Mouse (Mus musculus) neural tube, embryonic 12.5 days (tissue): ENCODE results near the gene Nsun6. TPM values are rescaled to one million over a fixed set of nuclear protein-coding genes. Genes with fewer than 3 reads are reported as not detected.

Experiments used
- ATAC-seq: fragments of 200-750 bp; cut with Nextera tagmentation; 2 replicates; pipeline ENCODE4 v1.8.0; 2017; ENCODE audit warnings: low read depth, mild to moderate bottlenecking, moderate TSS enrichment, moderate library complexity; ENCODE audit not compliant: low FRiP score
- H3K27ac ChIP-seq: fragments of 300-500 bp; sonication (generic); 2 replicates; pipeline ENCODE4 v1.5.1; 2016
- H3K27me3 ChIP-seq: fragments of 300-500 bp; sonication (generic); replicated peaks from 2 replicates; pipeline ENCODE4 v1.6.1; 2016; ENCODE audit warnings: mild to moderate bottlenecking
- H3K36me3 ChIP-seq: fragments of 300-500 bp; sonication (generic); 2 replicates; pipeline ENCODE4 v1.6.1; 2016; ENCODE audit warnings: mild to moderate bottlenecking
- H3K4me1 ChIP-seq: fragments of 300-500 bp; sonication (generic); 2 replicates; pipeline ENCODE4 v1.6.1; 2016
- H3K4me2 ChIP-seq: fragments of 300-500 bp; sonication (generic); replicated peaks from 2 replicates; pipeline ENCODE4 v1.6.1; 2016; ENCODE audit warnings: mild to moderate bottlenecking
- H3K4me3 ChIP-seq: fragments of 300-500 bp; sonication (generic); 2 replicates; pipeline ENCODE4 v1.5.1; 2016
- H3K9ac ChIP-seq: fragments of 300-500 bp; sonication (generic); 2 replicates; pipeline ENCODE4 v1.6.1; 2016; ENCODE audit warnings: mild to moderate bottlenecking
- H3K9me3 ChIP-seq: fragments of 300-500 bp; sonication (generic); 2 replicates; pipeline ENCODE4 v1.6.1; 2016; ENCODE audit warnings: mild to moderate bottlenecking
- WGBS: fragments of 180-500 bp; shearing (Covaris S2); methylation state at CpG from one replicate; pipeline ENCODE4 v1.1.7; 2016; 5-methylcytosine and 5-hydroxymethylcytosine counted together
- polyA plus RNA-seq: library from polyadenylated mRNA; unstranded; fragments of >200 nt; fragmentation: Nextera tagmentation; extraction: Ambion mirVana; gene quantifications from 2 replicates; pipeline ENCODE4 v1.2.1, GENCODE M21; 2016

Nsun6 gene
- polyA plus RNA-seq, 1 experiment from 2014 or later, result 13.3 TPM

DNA sequence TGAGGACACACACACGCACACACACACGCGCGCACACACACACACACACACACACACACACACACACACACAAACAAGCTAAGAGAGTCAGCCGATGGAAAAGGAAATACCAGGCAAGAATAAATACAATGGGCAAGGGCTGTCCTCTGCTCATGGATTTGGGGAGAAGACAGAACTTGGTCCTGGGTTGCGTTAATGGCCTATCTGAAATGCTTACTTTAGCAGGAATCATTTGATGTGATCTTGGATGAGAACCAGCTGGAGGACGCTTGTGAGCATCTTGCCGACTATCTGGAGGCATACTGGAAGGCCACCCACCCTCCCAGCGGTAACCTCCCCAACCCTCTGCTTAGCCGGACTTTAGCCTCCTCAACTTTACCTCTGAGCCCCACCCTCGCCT is 70.8 kb downstream of the Nsun6 start:
- Histone ChIP-seq H3K36me3 (no peaks in the 10 kb centered on the region), H3K4me2 (no peak overlapping the region), H3K4me3 (no peak overlapping the region), H3K9me3 (no peaks in the 10 kb centered on the region), H3K27me3 (no peaks in the 10 kb centered on the region), H3K27ac (no peak overlapping the region), H3K4me1 (no peaks in the 10 kb centered on the region), H3K9ac (no peak overlapping the region)
- WGBS, result 88% methylated on average over 11 of the region's 11 CpGs
- no peak for ATAC-seq

DNA sequence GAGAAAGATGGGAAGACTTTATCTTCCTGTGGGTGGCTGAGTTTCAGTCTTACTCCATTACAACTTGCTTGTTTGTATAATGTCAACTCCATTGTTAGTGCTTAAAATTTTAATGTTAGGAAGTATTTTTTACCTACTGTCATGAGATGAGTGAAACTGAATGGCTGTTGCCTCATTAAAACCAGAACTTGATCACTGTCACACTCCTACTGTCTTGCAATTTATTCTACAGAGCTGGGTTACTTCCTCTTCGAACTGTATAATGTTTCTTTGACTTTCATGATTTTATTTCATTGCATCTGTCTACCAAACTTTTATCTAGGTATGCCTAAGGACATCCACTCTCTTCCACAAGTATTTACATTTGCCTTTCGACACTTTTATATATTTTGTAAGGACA is 93.4 kb downstream of the Nsun6 start:
- no peaks in the 10 kb centered on the region for H3K4me1 ChIP-seq
- WGBS, result 89% methylated on average over 2 of the region's 2 CpGs

DNA sequence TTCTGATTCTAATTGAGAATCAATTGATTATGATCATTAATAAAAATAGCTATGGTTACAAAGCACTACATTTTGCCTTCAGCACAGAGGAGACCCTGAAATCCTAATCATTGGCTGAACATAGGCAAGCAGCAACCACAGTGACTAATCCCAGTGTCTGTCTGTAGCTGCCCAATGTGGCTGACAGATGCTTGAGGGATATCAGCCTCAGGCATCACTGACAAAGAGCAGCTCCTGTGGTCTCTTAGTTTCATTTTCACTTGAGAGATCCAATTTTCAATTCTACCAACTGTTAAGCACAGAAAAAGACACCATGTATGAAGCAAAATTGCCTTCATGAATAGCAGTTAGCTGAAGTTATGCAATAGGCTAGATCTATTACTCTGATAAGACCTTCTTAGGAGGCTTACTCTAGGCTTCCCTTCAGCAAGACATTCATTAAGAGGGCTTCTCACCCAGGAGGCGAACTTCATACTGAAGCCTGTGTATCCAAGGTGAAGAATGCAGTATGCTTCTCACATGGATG is 93.8 kb downstream of the Nsun6 start:
- Histone ChIP-seq H3K9me3 (no peaks in the 10 kb centered on the region), H3K27me3 (no peaks in the 10 kb centered on the region), H3K9ac (no peak overlapping the region), H3K36me3 (no peaks in the 10 kb centered on the region), H3K27ac (no peak overlapping the region), H3K4me3 (no peak overlapping the region), H3K4me1 (no peaks in the 10 kb centered on the region), H3K4me2 (no peak overlapping the region)
- WGBS, result 63% methylated on average over 1 of the region's 1 CpGs
- no peak for ATAC-seq

More for the DNA sequence above, 93.4 kb downstream of the Nsun6 start:
- no peak overlapping the region for H3K27ac ChIP-seq
- no peak overlapping the region for H3K4me2 ChIP-seq
- no peak overlapping the region for H3K9ac ChIP-seq
- no peaks in the 10 kb centered on the region for H3K9me3 ChIP-seq
- no peaks in the 10 kb centered on the region for H3K36me3 ChIP-seq
- no peaks in the 10 kb centered on the region for H3K27me3 ChIP-seq
- H3K4me3 ChIP-seq, result no peak overlapping the region
- no peak for ATAC-seq

DNA sequence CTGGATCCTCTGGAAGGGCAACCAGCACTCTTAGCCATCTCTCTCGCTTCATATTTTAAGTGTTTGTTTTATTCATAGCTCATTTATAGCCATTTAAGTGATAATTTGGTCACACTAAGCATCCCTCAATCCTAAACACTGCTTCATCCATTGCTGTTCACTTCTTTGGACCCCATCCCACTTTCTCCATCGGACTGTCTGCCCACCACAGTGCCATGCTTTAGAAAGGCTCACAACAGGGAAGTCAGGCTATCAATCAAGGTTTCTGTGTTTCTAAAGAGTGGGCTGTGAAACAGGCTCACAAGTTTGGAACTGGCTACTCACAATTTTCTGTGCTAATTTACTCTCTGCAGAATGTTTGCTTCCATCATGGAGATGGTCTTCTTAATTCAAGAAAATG is 101.8 kb downstream of the Nsun6 start:
- no peaks in the 10 kb centered on the region for H3K27me3 ChIP-seq
- H3K4me2 ChIP-seq, result no peak overlapping the region
- no peaks in the 10 kb centered on the region for H3K9me3 ChIP-seq
- no peak overlapping the region for H3K9ac ChIP-seq
- H3K4me3 ChIP-seq, result no peak overlapping the region
- H3K27ac ChIP-seq, result no peak overlapping the region
- no peaks in the 10 kb centered on the region for H3K4me1 ChIP-seq
- H3K36me3 ChIP-seq, result no peaks in the 10 kb centered on the region
- ATAC-seq, result no peak
- 43% methylated on average over 2 of the region's 2 CpGs for WGBS

Other genes with a start within 250 kb of the Nsun6 start
- 47.9 and 52.0 TPM in 2 replicates for gene Arl5b, start 5.7 kb downstream of the Nsun6 start, polyA plus RNA-seq